Comparison of ENCODE assay signal across 25 mouse cellular contexts in genomic region chr5:8120087-8120486, GRCm38 (mm10).
"Had no signal": no experiment of that assay in that cellular context is flagged by ENCODE, and none has a peak within 500 bp of the region (broad histone marks: within the 10 kb centered on the region; RNA-seq: fewer than 3 reads in every experiment).

No protein-coding gene starts in this region.

- DNase-seq: gastrocnemius, postnatal 14 days; gastrocnemius, postnatal 36 days; heart, adult 11 months; heart, adult 2 months; heart, postnatal 14 days; heart, postnatal 36 days; kidney, adult 11 months; kidney, adult 2 months; kidney, adult 9 months; kidney, postnatal 10 days; kidney, postnatal 25 days; kidney, postnatal 4 days; layer of hippocampus, adult 9-11 months; layer of hippocampus, postnatal 36 days; left cerebral cortex, postnatal 4 days had no signal

- H3K27ac ChIP-seq: heart, adult 2 months; heart, embryonic 13.5 days; heart, embryonic 15.5 days; hindbrain, embryonic 13.5 days; hindbrain, embryonic 15.5 days; hindbrain, postnatal 0 days; kidney, embryonic 15.5 days; layer of hippocampus, adult 2 months; limb, embryonic 13.5 days; limb, embryonic 15.5 days; liver, embryonic 12.5 days had no signal

- H3K4me3 ChIP-seq: heart, adult 2 months; heart, embryonic 13.5 days; heart, embryonic 15.5 days; hindbrain, embryonic 13.5 days; hindbrain, embryonic 15.5 days; kidney, embryonic 15.5 days; layer of hippocampus, adult 2 months; limb, embryonic 13.5 days; limb, embryonic 15.5 days; liver, embryonic 12.5 days had no signal

- H3K4me1 ChIP-seq: hindbrain, embryonic 13.5 days; hindbrain, embryonic 15.5 days; kidney, embryonic 15.5 days; limb, embryonic 13.5 days; limb, embryonic 15.5 days; liver, embryonic 12.5 days had no signal
